Mouse (Mus musculus): ENCODE measurements at regions not wholly inside any gene's neighbourhood (a gene's known extent, or its start where the extent isn't known, plus 50 kb on each side); places are given as distances from the start of the nearest gene placed in this dataset.

- DNase-seq (ENCODE audit: low spot score in 2 of 2): no peak
Observed at GRCm38 (mm10) chr4:95389647-95390046, 167.7 kb upstream of the Fggy start.

DNA sequence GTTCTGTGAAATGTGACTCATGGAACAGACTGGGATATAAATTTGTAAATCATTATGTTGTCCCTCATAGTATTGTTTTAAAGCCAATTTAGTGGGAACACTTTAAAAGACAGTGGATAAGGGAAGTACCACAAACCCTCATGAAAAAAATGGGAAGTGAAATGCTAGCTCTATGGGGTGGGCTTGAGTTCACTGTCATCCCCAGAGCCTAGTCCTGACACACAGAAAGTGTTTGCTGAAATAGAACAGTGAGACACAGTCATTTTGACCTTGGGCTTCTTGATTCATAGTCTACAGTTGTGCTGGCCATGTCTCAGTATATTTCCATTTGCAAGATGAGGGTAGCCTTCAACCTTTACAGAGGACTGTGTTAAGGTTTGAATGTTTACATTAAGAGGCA is 166.8 kb upstream of the Fggy start:
- DNase-seq (ENCODE audit: low spot score in 2 of 2): no peak

DNA sequence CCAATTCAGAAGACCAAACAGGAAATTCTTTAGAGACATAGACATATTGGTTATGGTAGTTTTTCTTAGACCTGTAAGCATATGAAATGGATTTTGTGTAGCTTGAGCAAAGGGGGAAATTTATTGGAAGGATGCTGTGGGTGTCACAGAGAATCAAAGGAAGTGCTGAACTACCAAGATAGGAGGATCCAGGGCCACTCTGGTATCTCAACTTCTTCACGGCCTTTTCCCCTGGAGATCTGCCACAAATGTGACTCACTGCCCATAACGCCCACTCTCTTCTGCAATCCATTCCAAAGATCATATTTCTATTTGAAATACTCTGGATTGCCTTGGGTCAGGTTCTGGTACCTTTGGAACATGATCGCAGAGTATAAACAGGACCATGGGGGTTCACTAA is 161.6 kb upstream of the Fggy start:
- DNase-seq (ENCODE audit: low spot score in 2 of 2): no peak

GRCm38 (mm10) chr4:95398301-95398700 is 159.0 kb upstream of the Fggy start:
- DNase-seq (ENCODE audit: low spot score in 2 of 2): no peak

DNA sequence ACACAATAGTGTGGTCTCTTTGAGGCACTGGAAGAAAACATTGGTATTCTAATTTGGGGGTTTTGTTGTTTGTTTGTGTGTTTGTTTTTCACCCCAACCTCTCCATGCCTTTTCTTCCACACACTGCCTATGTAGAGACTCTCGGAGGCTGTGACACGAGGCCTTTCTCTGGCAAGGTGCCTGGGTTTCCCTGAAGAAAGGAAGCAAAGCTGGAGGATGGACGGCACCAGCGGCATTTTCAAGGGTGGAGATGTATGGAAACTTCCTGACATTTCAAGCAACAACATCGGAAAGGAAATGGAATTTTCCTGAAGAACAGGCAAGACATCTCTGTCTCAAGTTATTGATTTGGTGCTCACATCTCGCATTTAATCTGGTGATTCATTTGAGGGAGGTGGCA is 155.0 kb upstream of the Fggy start:
- no peak for DNase-seq (ENCODE audit: low spot score in 2 of 2)

DNA sequence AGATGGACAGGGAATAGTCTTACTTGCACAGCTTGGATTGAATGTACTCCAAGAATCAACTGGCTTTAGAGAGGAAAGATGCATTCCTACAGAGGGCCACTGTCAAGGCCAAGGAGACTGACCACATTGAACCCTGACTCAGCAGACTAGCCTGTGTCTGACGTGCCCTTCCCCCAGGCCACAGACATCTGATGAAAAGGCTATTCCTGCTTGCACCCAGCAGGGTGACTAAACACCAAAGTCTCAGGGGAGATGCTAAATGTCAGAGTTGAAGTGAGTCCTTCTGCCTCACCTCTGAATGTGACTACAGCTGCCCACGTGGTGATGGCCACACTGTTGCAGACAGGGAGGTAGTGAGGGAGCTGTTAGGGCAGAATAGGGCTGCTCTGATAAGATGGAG is 140.2 kb upstream of the Fggy start:
- no peak for DNase-seq (ENCODE audit: low spot score in 2 of 2)

DNA sequence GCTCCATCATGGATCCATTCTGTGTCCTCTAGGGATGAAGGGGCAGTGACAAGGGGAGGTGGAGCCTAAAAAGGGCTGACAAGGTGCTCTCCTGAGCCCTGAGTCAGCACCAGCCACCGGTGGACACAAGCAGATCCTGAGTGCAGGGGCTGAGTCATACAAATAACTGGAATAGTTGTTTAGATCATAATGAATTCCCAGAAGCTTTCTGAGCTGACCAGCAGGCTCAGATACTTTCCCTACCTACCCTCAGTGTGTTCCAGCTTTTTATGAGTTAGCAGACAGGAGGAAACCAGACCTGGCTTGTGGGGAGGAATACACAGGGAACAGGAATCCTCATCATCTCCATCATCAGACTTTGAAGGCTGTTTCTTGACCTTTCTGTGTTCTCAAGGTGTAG is 130.7 kb upstream of the Fggy start:
- DNase-seq (ENCODE audit: low spot score in 2 of 2): no peak

GRCm38 (mm10) chr4:95434543-95434942 is 122.8 kb upstream of the Fggy start:
- DNase-seq (ENCODE audit: low spot score in 2 of 2): no peak

GRCm38 (mm10) chr4:95435080-95435479 is 122.2 kb upstream of the Fggy start:
- DNase-seq (ENCODE audit: low spot score in 2 of 2): no peak

DNA sequence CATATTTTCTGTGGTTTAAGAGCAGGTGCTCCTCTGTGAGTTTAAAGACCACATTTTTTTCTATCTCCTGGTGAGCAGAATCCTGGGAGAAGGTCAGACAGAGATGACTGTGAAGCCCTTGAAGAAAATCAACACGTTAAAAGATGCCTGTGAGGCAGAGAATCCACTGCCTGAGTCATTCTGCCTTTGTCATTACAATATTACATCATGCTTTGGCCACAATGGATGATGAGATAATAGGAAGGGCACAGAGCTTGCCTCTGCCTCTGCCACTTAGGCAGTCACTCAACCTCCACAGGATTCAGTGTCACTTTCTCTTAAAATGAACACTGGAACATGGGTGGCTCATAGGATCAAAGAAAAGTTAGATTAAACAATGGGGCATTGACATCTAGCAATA is 117.5 kb upstream of the Fggy start:
- DNase-seq (ENCODE audit: low spot score in 2 of 2): no peak

- DNase-seq (ENCODE audit: low spot score in 2 of 2): no peak
Observed at GRCm38 (mm10) chr4:95443854-95444811, 113.2 kb upstream of the Fggy start.

DNA sequence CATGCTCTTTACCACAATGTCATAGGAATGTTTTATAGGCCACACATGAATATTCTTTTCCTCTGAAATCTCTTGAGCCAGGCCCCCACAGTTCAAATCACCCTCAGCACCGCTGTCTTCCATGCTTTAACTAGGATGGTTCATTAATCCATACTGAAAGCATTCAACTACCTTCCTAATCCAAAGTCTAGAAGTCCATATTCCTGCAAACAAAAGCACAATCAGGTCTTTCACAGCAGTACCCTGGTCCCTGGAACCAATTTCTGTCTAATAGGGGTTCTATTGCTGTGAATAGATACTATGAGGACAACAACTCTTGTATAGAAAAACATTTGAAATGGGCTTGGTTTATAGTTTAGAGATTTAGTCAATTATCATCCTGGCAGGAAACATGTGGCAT is 107.0 kb upstream of the Fggy start:
- DNase-seq (ENCODE audit: low spot score in 2 of 2): no peak

GRCm38 (mm10) chr4:95451831-95452230 is 105.5 kb upstream of the Fggy start:
- no peak for DNase-seq (ENCODE audit: low spot score in 2 of 2)

GRCm38 (mm10) chr4:95456318-95456717 is 101.0 kb upstream of the Fggy start:
- DNase-seq (ENCODE audit: low spot score in 2 of 2): no peak

- no peak for DNase-seq (ENCODE audit: low spot score in 2 of 2)
Observed at GRCm38 (mm10) chr4:95456943-95457342, 100.4 kb upstream of the Fggy start.

DNA sequence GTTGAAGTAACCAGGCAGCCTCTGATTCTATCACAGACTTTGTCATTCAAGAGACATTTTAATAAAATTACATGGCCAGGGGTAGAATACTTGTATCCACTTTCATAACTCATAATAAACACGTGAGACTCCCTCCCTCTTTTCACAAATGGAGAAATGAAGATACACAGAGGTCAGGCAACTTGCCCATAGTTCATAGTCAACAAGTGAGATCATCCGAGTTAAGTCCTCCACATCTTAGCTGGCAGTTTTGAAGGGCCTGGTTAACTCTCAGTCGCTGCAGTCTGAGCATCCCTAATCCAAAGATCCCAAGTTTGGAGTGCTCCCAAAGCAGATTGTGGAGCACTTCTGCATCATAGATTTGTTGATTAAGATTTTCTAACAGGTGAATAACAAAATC is 94.8 kb upstream of the Fggy start:
- no peak for DNase-seq (ENCODE audit: low spot score in 2 of 2)

- DNase-seq (ENCODE audit: low spot score in 2 of 2): no peak
Observed at GRCm38 (mm10) chr4:95463082-95463825, 94.1 kb upstream of the Fggy start.

DNA sequence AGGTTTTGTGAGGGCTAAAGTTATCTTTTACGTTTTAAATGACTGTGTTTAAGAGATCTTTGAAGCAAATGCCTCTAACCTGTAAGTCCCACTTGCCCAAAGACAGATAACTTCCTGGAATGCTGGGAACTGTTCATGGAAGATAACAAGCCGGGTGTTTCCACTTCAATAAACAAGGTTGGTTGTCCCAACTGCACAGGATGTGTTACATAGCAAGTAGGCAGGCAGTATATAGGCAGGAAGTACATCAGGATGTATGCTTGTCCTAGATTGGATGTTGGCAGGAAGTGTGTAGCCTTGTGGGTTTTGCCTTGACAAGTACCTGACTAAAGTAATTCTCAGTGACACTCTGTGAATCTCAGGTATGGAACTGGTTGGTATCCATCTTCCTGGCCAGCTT is 90.7 kb upstream of the Fggy start:
- no peak for DNase-seq (ENCODE audit: low spot score in 2 of 2)

GRCm38 (mm10) chr4:95467526-95467925 is 89.8 kb upstream of the Fggy start:
- no peak for DNase-seq (ENCODE audit: low spot score in 2 of 2)

- no peak for DNase-seq (ENCODE audit: low spot score in 2 of 2)
Observed at GRCm38 (mm10) chr4:95474726-95475406, 82.4 kb upstream of the Fggy start.

- no peak for DNase-seq (ENCODE audit: low spot score in 2 of 2)
Observed at GRCm38 (mm10) chr4:95476071-95476724, 81.1 kb upstream of the Fggy start.

DNA sequence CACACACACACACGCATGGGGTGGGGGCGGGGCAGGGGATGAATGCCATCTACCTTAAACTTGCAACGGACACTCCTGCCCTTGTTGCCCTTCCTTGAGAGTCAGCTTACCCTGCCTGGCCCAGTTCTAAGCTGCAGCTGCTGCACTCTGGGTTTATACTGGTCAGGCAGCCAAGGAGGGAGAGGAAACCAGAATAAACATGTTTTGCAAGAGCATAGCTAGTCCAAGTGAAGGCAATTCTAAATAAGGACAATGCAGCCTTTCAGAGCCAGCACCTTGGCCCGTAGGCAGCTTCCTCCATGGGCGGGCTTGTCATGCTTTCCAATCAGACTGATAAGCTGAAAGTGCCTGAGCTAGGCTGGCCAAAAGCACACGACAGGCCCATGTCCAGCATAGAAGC is 73.7 kb upstream of the Fggy start:
- DNase-seq (ENCODE audit: low spot score in 2 of 2): no peak

Measured in frontal cortex, postnatal 10 days (tissue).